Mouse (Mus musculus): ENCODE data around the gene Lrrc57. TPM values are rescaled to one million over a fixed set of nuclear protein-coding genes. Genes with fewer than 3 reads are reported as not detected.
"Not testable (repeated sequence)": the region's sequence is repeated elsewhere in the genome, so short reads cannot be mapped to it uniquely, and the experiment has no call there.

The Lrrc57 gene
- total and polyA plus RNA-seq, 3 experiments, result 12.1 to 14.9 (median 14.5) TPM

DNA sequence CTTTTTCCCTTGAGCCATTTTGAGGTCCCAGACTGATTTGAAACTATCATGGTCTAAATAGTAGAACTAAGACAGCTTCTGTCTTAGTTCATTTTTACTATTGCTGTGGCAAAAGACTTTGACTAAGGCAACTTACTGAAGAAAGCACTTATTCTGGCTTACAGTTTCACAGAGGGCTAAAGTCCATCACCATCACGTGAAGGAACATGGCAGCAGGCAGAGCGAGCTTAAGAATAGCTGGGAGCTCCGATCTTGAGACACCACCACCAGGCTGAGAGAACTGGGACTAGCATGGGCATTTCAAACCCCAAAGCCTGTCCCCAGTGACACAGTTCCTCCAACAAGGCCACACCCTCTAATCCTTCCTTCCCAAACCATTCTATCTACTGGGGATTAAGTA, 38.2 kb downstream of the Lrrc57 start:
- no peak for DNase-seq
- no peak overlapping the region for H3K9ac ChIP-seq (ENCODE audit: low read depth, low read length)
- peaks cover 2% of the 10 kb centered on the region for H3K4me1 ChIP-seq (ENCODE audit: control insufficient read depth, insufficient read depth, low read length)
- no peaks in the 10 kb centered on the region for H3K27me3 ChIP-seq (ENCODE audit: control insufficient read depth, insufficient read depth, low read length)
- 91% methylated on average over 3 of the region's 3 CpGs for WGBS
- intact Hi-C loops (cut with DNase I), result no loop called here
- H3K36me3 ChIP-seq (ENCODE audit: control insufficient read depth, insufficient read depth, low read length), result peaks cover 12% of the 10 kb centered on the region
- peaks cover 6% of the 10 kb centered on the region; the same call in 1 of the 2 replicates for H3K79me2 ChIP-seq (replicated peaks; ENCODE audit: control insufficient read depth, insufficient read depth, low read length)
- no peak overlapping the region for H3K4me3 ChIP-seq
- TF ChIP-seq CTCF (IDR thresholded peaks at IDR 0.05) (no peak), POLR2A (IDR thresholded peaks at IDR 0.05; ENCODE audit: insufficient read depth, low read depth, low read length) (no peak), EP300 (IDR thresholded peaks at IDR 0.05; ENCODE audit: insufficient read depth, low read depth, low read length) (no peak)
- no peak overlapping the region for H3K27ac ChIP-seq

DNA sequence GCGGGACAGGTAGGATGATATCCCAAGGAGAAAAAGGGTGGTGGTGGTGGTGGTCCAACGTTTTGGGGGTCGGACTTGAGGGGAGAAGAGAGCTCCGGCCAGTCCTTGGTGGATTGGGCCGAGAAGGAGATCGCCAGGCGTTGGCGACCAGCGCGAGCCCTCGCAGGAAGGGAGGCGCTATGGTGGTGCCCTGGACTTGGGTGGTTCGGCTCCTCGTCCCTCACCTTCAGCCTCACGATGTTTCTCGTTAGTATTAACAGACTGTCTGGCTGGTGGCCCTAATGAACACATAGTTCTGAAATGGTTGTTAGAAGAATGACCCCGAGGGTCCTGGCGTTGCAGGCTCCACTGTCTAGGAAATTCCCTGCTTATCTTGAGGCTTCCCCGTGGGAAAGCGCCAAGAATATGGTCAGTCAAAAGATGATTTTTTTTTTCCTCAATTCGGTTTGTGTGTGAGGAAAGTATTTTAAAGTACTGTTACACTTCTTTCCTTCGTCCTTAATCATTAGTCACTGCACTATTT, 41.5 kb downstream of the Lrrc57 start:
- Histone ChIP-seq H3K79me2 (replicated peaks; ENCODE audit: control insufficient read depth, insufficient read depth, low read length) (peaks cover 7% of the 10 kb centered on the region), H3K27ac (peak overlapping the region; percentile 96), H3K4me1 (ENCODE audit: control insufficient read depth, insufficient read depth, low read length) (peaks cover 5% of the 10 kb centered on the region), H3K27me3 (ENCODE audit: control insufficient read depth, insufficient read depth, low read length) (no peaks in the 10 kb centered on the region), H3K9ac (ENCODE audit: low read depth, low read length) (peak overlapping the region; percentile 83), H3K36me3 (ENCODE audit: control insufficient read depth, insufficient read depth, low read length) (peaks cover 12% of the 10 kb centered on the region), H3K4me3 (peak overlapping the region; percentile 59)
- no peak for TF ChIP-seq CTCF (IDR thresholded peaks at IDR 0.05)
- TF ChIP-seq POLR2A (IDR thresholded peaks at IDR 0.05; ENCODE audit: insufficient read depth, low read depth, low read length), result no peak
- 0 out of 2 replicates have a peak, but pooled peaks have one; percentile 4 for TF ChIP-seq EP300 (IDR thresholded peaks at IDR 0.05; ENCODE audit: insufficient read depth, low read depth, low read length)
- WGBS, result under 1% methylated on average over 22 of the region's 22 CpGs
- no peak for DNase-seq
- intact Hi-C loops (cut with DNase I), result loop anchor here (5.0 kb wide), 2 partner anchors 36 to 59 kb away; partner anchors contain the start of gene Stard9

DNA sequence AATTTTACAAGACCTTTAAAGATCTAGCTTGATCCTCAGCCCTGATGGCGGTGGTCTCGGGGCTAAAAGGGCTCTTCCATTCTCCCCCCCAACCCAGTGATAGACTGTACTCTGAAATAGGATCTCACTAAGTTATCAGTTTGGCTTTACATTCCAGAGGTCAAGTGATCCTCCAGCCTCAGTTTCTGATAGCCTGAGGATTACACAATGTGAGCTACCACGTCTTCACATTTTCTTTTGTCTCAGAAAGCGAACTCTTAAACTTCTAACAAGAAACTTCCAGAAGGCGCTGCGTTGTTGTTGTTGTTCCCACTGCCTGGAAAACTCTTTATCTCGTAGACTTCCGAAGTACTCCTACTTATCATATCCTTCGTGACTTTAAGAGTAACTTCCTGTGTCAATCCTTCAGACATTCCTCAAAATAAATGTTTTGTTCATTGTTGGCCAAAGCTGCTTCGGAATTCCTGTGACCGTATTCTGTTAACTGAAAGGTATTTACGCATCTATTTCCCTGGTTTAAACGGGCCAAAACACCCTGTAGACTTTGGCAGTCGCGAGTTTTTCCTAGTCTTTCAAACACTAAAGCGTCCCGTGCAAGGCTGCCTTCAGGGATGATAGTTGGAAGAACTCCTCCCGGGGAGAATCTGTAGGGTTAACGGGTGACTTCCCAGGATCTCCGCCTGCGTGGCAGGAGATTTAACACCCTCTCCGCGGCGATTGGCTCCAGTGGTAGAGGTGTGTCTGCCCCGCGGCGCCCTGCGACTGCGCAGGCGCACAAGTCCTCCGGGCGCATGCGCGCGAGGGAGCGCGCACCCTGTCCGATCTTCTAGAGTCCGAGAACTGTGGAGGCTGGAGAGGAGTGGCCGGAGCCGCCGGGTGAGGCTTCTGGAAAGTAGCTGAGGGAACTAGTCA, 42.2 kb downstream of the Lrrc57 start, which contains the start of gene Snap23:
Gene Snap23, plus strand, starts transcription at position 786 of the 912 bp plus-strand sequence.
- peaks cover 12% of the 10 kb centered on the region for H3K36me3 ChIP-seq (ENCODE audit: control insufficient read depth, insufficient read depth, low read length)
- peak; percentile 37; the same call in 1 of the 2 replicates for TF ChIP-seq EP300 (IDR thresholded peaks at IDR 0.05; ENCODE audit: insufficient read depth, low read depth, low read length)
- TF ChIP-seq CTCF (IDR thresholded peaks at IDR 0.05), result no peak
- peak; percentile 92; the same call in 1 of the 2 replicates for TF ChIP-seq POLR2A (IDR thresholded peaks at IDR 0.05; ENCODE audit: insufficient read depth, low read depth, low read length)
- intact Hi-C loops (cut with DNase I), result loop anchor here (5.0 kb wide), 2 partner anchors 35 to 60 kb away; partner anchors contain the start of gene Stard9
- under 1% methylated on average over 42 of the region's 42 CpGs for WGBS
- H3K27me3 ChIP-seq (ENCODE audit: control insufficient read depth, insufficient read depth, low read length), result no peaks in the 10 kb centered on the region
- H3K4me3 ChIP-seq, result peak within 1 kb of the TSS; percentile 59
- peak within 1 kb of the TSS; percentile 96 for H3K27ac ChIP-seq
- DNase-seq, result peak; percentile 96 to 99
- peaks cover 7% of the 10 kb centered on the region for H3K79me2 ChIP-seq (replicated peaks; ENCODE audit: control insufficient read depth, insufficient read depth, low read length)
- H3K4me1 ChIP-seq (ENCODE audit: control insufficient read depth, insufficient read depth, low read length), result peaks cover 5% of the 10 kb centered on the region
- H3K9ac ChIP-seq (ENCODE audit: low read depth, low read length), result peak within 1 kb of the TSS; percentile 83

DNA sequence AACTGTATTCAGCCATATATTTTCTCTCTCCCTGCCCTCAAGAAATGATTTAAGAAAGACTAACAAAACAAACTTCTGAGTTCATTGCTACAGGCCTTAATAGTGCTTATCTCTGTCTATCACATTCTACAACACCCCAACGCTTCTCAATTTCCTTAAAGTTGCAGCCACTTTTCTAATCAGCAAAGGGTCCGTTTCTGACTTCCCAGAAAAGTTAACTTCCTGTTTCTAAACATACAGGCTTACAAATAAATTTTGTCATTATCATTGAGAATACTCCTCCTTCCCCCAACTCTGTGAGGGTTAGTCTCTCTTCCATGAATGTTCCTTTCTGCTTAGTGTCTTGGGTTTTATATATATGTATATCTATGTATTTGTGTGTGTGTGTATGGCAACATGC, 44.0 kb downstream of the Lrrc57 start:
- Histone ChIP-seq H3K27ac (no peak overlapping the region), H3K79me2 (replicated peaks; ENCODE audit: control insufficient read depth, insufficient read depth, low read length) (peaks cover 4% of the 10 kb centered on the region), H3K27me3 (ENCODE audit: control insufficient read depth, insufficient read depth, low read length) (no peaks in the 10 kb centered on the region), H3K36me3 (ENCODE audit: control insufficient read depth, insufficient read depth, low read length) (peaks cover 10% of the 10 kb centered on the region), H3K4me1 (ENCODE audit: control insufficient read depth, insufficient read depth, low read length) (peaks cover 5% of the 10 kb centered on the region), H3K9ac (ENCODE audit: low read depth, low read length) (no peak overlapping the region), H3K4me3 (no peak overlapping the region)
- WGBS, result 54% methylated on average over 2 of the region's 2 CpGs
- TF ChIP-seq EP300 (IDR thresholded peaks at IDR 0.05; ENCODE audit: insufficient read depth, low read depth, low read length) (no peak), POLR2A (IDR thresholded peaks at IDR 0.05; ENCODE audit: insufficient read depth, low read depth, low read length) (no peak), CTCF (IDR thresholded peaks at IDR 0.05) (no peak)
- no peak for DNase-seq
- intact Hi-C loops (cut with DNase I), result loop anchor here (5.0 kb wide), 2 partner anchors 33 to 62 kb away; partner anchors contain the start of gene Stard9

DNA sequence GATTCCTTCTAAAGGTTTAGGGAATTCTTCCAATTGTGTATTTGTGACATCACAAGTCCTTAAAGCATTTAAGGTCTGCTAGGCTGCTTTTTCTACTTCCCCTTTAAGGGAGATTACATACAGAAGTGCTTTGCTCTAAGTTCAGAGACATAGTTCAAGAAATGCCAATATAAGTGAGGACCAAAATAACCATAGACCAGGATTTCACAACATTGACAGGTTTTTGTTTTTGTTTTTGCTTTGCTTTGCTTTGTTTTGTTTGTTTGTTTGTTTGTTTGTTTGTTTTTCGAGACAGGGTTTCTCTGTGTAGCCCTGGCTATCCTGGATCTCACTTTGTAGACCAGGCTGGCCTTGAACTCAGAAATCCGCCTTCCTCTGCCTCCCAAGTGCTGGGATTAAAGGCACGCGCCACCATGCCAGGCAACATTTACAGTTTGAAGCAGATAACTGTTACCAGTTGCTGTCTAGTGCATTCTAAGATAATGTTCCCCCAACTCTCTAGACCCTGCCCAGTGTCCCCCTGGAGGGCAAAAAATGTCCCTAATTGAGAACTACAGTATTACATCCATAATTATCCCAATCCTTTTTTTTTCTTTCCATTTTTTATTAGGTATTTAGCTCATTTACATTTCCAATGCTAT, 44.7 kb downstream of the Lrrc57 start:
- not testable (repeated sequence) for H3K4me3 ChIP-seq; H3K4me1 ChIP-seq (ENCODE audit: control insufficient read depth, insufficient read depth, low read length); H3K9ac ChIP-seq (ENCODE audit: low read depth, low read length); H3K79me2 ChIP-seq (replicated peaks; ENCODE audit: control insufficient read depth, insufficient read depth, low read length); H3K27me3 ChIP-seq (ENCODE audit: control insufficient read depth, insufficient read depth, low read length); H3K27ac ChIP-seq; DNase-seq
- intact Hi-C loops (cut with DNase I), result loop anchor here (5.0 kb wide), 2 partner anchors 32 to 63 kb away; partner anchors contain the start of gene Stard9
- H3K36me3 ChIP-seq (ENCODE audit: control insufficient read depth, insufficient read depth, low read length), result peaks cover 10% of the 10 kb centered on the region
- 87% methylated on average over 4 of the region's 4 CpGs for WGBS
